Mouse (Mus musculus) erythroblast, embryonic 14.5 days (primary cell): ENCODE measurements around the gene Ankrd34b. TPM values are rescaled to one million over a fixed set of nuclear protein-coding genes. Genes with fewer than 3 reads are reported as not detected.

Experiments used
- H3K27me3 ChIP-seq: 2 replicates; pipeline ENCODE4 v1.6.1; 2012; ENCODE audit warnings: inconsistent platforms; ENCODE audit not compliant: control insufficient read depth
- H3K36me3 ChIP-seq: 2 replicates; pipeline ENCODE4 v1.6.1; 2012; ENCODE audit warnings: mild to moderate bottlenecking, inconsistent platforms; ENCODE audit not compliant: control insufficient read depth
- H3K4me1 ChIP-seq: 2 replicates; pipeline ENCODE4 v1.6.1; 2012; ENCODE audit warnings: inconsistent platforms; ENCODE audit not compliant: control insufficient read depth
- H3K4me3 ChIP-seq: replicated peaks from 2 replicates; pipeline ENCODE3; 2012; ENCODE audit warnings: moderate library complexity, mild to moderate bottlenecking, inconsistent platforms
- H3K9me3 ChIP-seq: 2 replicates; pipeline ENCODE4 v1.6.1; 2012; ENCODE audit warnings: low read length, inconsistent platforms, mixed read lengths; ENCODE audit not compliant: control insufficient read depth
- GATA1 ChIP-seq: IDR thresholded peaks from 2 replicates; pipeline ENCODE4 v1.6.1; 2012; ENCODE audit warnings: low read length, inconsistent platforms, mixed read lengths
- TAL1 ChIP-seq: IDR thresholded peaks from 3 replicates; pipeline ENCODE4 v1.6.1; 2012; ENCODE audit warnings: low read length, inconsistent platforms, mixed read lengths
- polyA plus RNA-seq: library from polyadenylated mRNA; stranded (reverse); fragments of >175 nt; gene quantifications from 2 replicates; pipeline ENCODE4 v1.2.3, GENCODE M21; 2012

Ankrd34b gene
- polyA plus RNA-seq, 1 experiment: not detected

- Histone ChIP-seq H3K9me3 (no peaks in the 10 kb centered on the region), H3K4me3 (peak overlapping the region; percentile 71), H3K27me3 (no peaks in the 10 kb centered on the region), H3K36me3 (no peaks in the 10 kb centered on the region), H3K4me1 (peaks cover 14% of the 10 kb centered on the region)
- TF ChIP-seq GATA1: no peak
- no peak for TF ChIP-seq TAL1
Measured at GRCm38 (mm10) chr13:92483348-92483747, 57.7 kb downstream of the Ankrd34b start.

- Histone ChIP-seq H3K36me3 (no peaks in the 10 kb centered on the region), H3K4me1 (peaks cover 14% of the 10 kb centered on the region), H3K9me3 (no peaks in the 10 kb centered on the region), H3K4me3 (peak within 1 kb of the TSS; percentile 71), H3K27me3 (no peaks in the 10 kb centered on the region)
- no peak for TF ChIP-seq TAL1
- no peak for TF ChIP-seq GATA1
Measured at GRCm38 (mm10) chr13:92483852-92484463, 58.3 kb downstream of the Ankrd34b start, which contains the start of gene Fam151b. TSS of gene Fam151b (minus strand) at chr13:92484015.

GRCm38 (mm10) chr13:92490817-92491216 lies 65.1 kb downstream of the Ankrd34b start:
- peaks cover 3% of the 10 kb centered on the region; the same call in 1 of the 2 replicates for H3K9me3 ChIP-seq
- no peaks in the 10 kb centered on the region for H3K27me3 ChIP-seq
- no peak overlapping the region for H3K4me3 ChIP-seq
- TF ChIP-seq GATA1 (no peak), TAL1 (no peak)
- no peaks in the 10 kb centered on the region; the same call in 1 of the 2 replicates for H3K36me3 ChIP-seq
- H3K4me1 ChIP-seq: no peaks in the 10 kb centered on the region

Other genes with a start within 250 kb of the Ankrd34b start
- not detected in 2 replicates for gene Gm20379, start 119.9 kb upstream of the Ankrd34b start, polyA plus RNA-seq
- 0.21 and 0.23 TPM in 2 replicates for gene Dhfr, start 71.2 kb upstream of the Ankrd34b start, polyA plus RNA-seq
- gene Msh3, start 70.9 kb upstream of the Ankrd34b start, polyA plus RNA-seq: 0.37 and 0.54 TPM in 2 replicates
- not detected in 2 replicates for gene Fam151b, start 58.1 kb downstream of the Ankrd34b start, polyA plus RNA-seq
- gene Zfyve16, start 105.0 kb downstream of the Ankrd34b start, polyA plus RNA-seq: 0.01 TPM in 1 of 2 replicates, not detected in the other
- gene Spz1, start 150.3 kb downstream of the Ankrd34b start, polyA plus RNA-seq: not detected in 2 replicates
- 0.56 and 0.58 TPM in 2 replicates for gene Serinc5, start 185.2 kb downstream of the Ankrd34b start, polyA plus RNA-seq